ENCODE assay signal across 8 mouse cellular contexts in genomic region chr8:57328161-57328920, GRCm38 (mm10). TPM values are rescaled to one million over a fixed set of nuclear protein-coding genes. Genes with fewer than 3 reads are reported as not detected.
DNase-seq lines count a peak whose midpoint lies in the region; ATAC-seq and TF ChIP-seq lines count a peak whose summit lies in the region.

No protein-coding gene starts in this region.

- WGBS in kidney, embryonic 16.5 days, result under 1% methylated on average over 42 of the region's 42 CpGs
- 4% methylated on average over 42 of the region's 42 CpGs for WGBS in kidney, adult 2 months
- WGBS in forebrain, postnatal 0 days, result under 1% methylated on average over 42 of the region's 42 CpGs
- WGBS in hindbrain, embryonic 10.5 days, result under 1% methylated on average over 42 of the region's 42 CpGs
- under 1% methylated on average over 42 of the region's 42 CpGs for WGBS in liver, embryonic 16.5 days (ENCODE audit: insufficient replicate concordance)

- peak; percentile 72 for ATAC-seq in kidney, embryonic 16.5 days (ENCODE audit: low FRiP score, low TSS enrichment)
- ATAC-seq in forebrain, postnatal 0 days, result peak; percentile 67
- peak; percentile 47; the same call in 1 of the 2 replicates for ATAC-seq in liver, embryonic 16.5 days (ENCODE audit: low read depth)

- no peaks in the 10 kb centered on the region; the same call in 1 of the 2 replicates for H3K4me1 ChIP-seq in kidney, embryonic 16.5 days (ENCODE audit: insufficient read depth, low read length)
- H3K4me1 ChIP-seq in kidney, adult 2 months (ENCODE audit: control insufficient read depth, insufficient read depth, low read length), result no peaks in the 10 kb centered on the region
- no peaks in the 10 kb centered on the region for H3K4me1 ChIP-seq in forebrain, postnatal 0 days (ENCODE audit: insufficient read depth)
- H3K4me1 ChIP-seq in hindbrain, embryonic 10.5 days (replicated peaks), result peaks cover 16% of the 10 kb centered on the region
- H3K4me1 ChIP-seq in liver, embryonic 16.5 days (ENCODE audit: control insufficient read depth, low read depth, low read length), result no peaks in the 10 kb centered on the region

- peak overlapping the region; percentile 22 for H3K4me2 ChIP-seq in kidney, embryonic 16.5 days (replicated peaks; ENCODE audit: low read depth, low read length)
- peak overlapping the region; percentile 13; the same call in 1 of the 2 replicates for H3K4me2 ChIP-seq in forebrain, postnatal 0 days (ENCODE audit: low read depth)
- H3K4me2 ChIP-seq in liver, embryonic 16.5 days (ENCODE audit: low read depth, low read length), result peak overlapping the region; percentile 39

- TF ChIP-seq CTCF in kidney, adult 2 months (conservative IDR thresholded peaks at IDR 0.05; ENCODE audit: insufficient read depth, insufficient read length, low read depth, low read length), result no peak
- TF ChIP-seq CTCF in forebrain, postnatal 0 days (IDR thresholded peaks at IDR 0.05; ENCODE audit: low read depth), result no peak

- H3K27ac ChIP-seq in kidney, embryonic 16.5 days (ENCODE audit: low read length), result no peak overlapping the region
- H3K27ac ChIP-seq in kidney, adult 2 months (ENCODE audit: insufficient read depth, low read depth, low read length), result no peak overlapping the region
- H3K27ac ChIP-seq in forebrain, postnatal 0 days (ENCODE audit: low read depth, low read length), result no peak overlapping the region
- H3K27ac ChIP-seq in hindbrain, embryonic 10.5 days, result no peak overlapping the region
- no peak overlapping the region for H3K27ac ChIP-seq in liver, embryonic 16.5 days (ENCODE audit: low read length)

- no peak for TF ChIP-seq POLR2A in kidney, adult 2 months (IDR thresholded peaks at IDR 0.05; ENCODE audit: low read depth, low read length)

- H3K9me3 ChIP-seq in kidney, embryonic 16.5 days (ENCODE audit: low read length), result no peaks in the 10 kb centered on the region
- 0 out of 2 replicates have a peak, but pooled peaks cover 5% of the 10 kb centered on the region for H3K9me3 ChIP-seq in forebrain, postnatal 0 days (ENCODE audit: low read length)
- H3K9me3 ChIP-seq in hindbrain, embryonic 10.5 days, result no peaks in the 10 kb centered on the region
- no peaks in the 10 kb centered on the region for H3K9me3 ChIP-seq in liver, embryonic 16.5 days (replicated peaks; ENCODE audit: control insufficient read depth, low read length)

- H3K9ac ChIP-seq in kidney, embryonic 16.5 days (replicated peaks; ENCODE audit: low read length), result no peak overlapping the region
- no peak overlapping the region for H3K9ac ChIP-seq in forebrain, postnatal 0 days
- no peak overlapping the region for H3K9ac ChIP-seq in liver, embryonic 16.5 days (ENCODE audit: low read depth, low read length)

- H3K27me3 ChIP-seq in kidney, embryonic 16.5 days (ENCODE audit: insufficient read depth, low read length), result peaks cover 98% of the 10 kb centered on the region
- peaks cover 12% of the 10 kb centered on the region for H3K27me3 ChIP-seq in kidney, adult 2 months (replicated peaks; ENCODE audit: control insufficient read depth, insufficient read depth, low read length)
- peaks cover 87% of the 10 kb centered on the region for H3K27me3 ChIP-seq in forebrain, postnatal 0 days (ENCODE audit: insufficient read depth, low read length)
- H3K27me3 ChIP-seq in hindbrain, embryonic 10.5 days (ENCODE audit: insufficient read depth, poor library complexity, severe bottlenecking), result peaks cover 100% of the 10 kb centered on the region
- peaks cover 94% of the 10 kb centered on the region for H3K27me3 ChIP-seq in liver, embryonic 16.5 days (ENCODE audit: control insufficient read depth, insufficient read depth, low read depth, low read length)

- no peak for DNase-seq in kidney, adult 2 months
- no peak for DNase-seq in forebrain, postnatal 0 days
- peak; percentile 78 for DNase-seq in hindbrain, embryonic 10.5 days (ENCODE audit: low spot score)
- DNase-seq in retina, postnatal 1 day, result peak; percentile 84
- no peak for DNase-seq in right cerebral cortex, postnatal 25 days
- no peak for DNase-seq in testis, postnatal 14 days (ENCODE audit: low spot score)

- H3K36me3 ChIP-seq in kidney, embryonic 16.5 days (ENCODE audit: insufficient read depth, low read length), result no peaks in the 10 kb centered on the region
- H3K36me3 ChIP-seq in kidney, adult 2 months (ENCODE audit: control insufficient read depth, insufficient read depth, low read length), result no peaks in the 10 kb centered on the region
- H3K36me3 ChIP-seq in forebrain, postnatal 0 days (ENCODE audit: insufficient read depth), result no peaks in the 10 kb centered on the region
- H3K36me3 ChIP-seq in hindbrain, embryonic 10.5 days, result no peaks in the 10 kb centered on the region
- no peaks in the 10 kb centered on the region for H3K36me3 ChIP-seq in liver, embryonic 16.5 days (ENCODE audit: control insufficient read depth, insufficient read depth)

- peak overlapping the region; percentile 12 for H3K4me3 ChIP-seq in kidney, embryonic 16.5 days (ENCODE audit: low read length)
- H3K4me3 ChIP-seq in kidney, adult 2 months (ENCODE audit: insufficient read depth, low read depth, low read length), result no peak overlapping the region
- H3K4me3 ChIP-seq in forebrain, postnatal 0 days (ENCODE audit: low read depth, low read length), result 0 out of 2 replicates have a peak overlapping the region, but pooled peaks have one; percentile 9
- peak overlapping the region; percentile 37 for H3K4me3 ChIP-seq in hindbrain, embryonic 10.5 days
- peak overlapping the region; percentile 28 for H3K4me3 ChIP-seq in liver, embryonic 16.5 days (ENCODE audit: low read depth, low read length)

RNA-seq across cellular contexts. Expression of gene Hand2, which starts 7.6 kb away (rescaled TPM):
- 0.25 and 0.62 TPM in 2 replicates for polyA plus RNA-seq in kidney, embryonic 16.5 days (2015; fragmentation: Nextera tagmentation; extraction: Ambion mirVana)
- 0.23 and 0.33 TPM in 2 replicates for polyA plus RNA-seq in kidney, adult 2 months (2012; rRNA removed)
- not detected in 2 replicates for total RNA-seq in forebrain, postnatal 0 days (2014; rRNA removed)
- polyA plus RNA-seq in forebrain, postnatal 0 days (2015; fragmentation: Nextera tagmentation; extraction: Ambion mirVana), result not detected in 2 replicates
- polyA plus RNA-seq in hindbrain, embryonic 10.5 days (2016; fragmentation: Nextera tagmentation; extraction: Ambion mirVana), result 0.20 TPM in 1 of 2 replicates, not detected in the other
- polyA plus RNA-seq in liver, embryonic 16.5 days (2015; fragmentation: Nextera tagmentation; extraction: Ambion mirVana), result 0.42 and 0.58 TPM in 2 replicates

Comparison
In these comparisons a context has a peak if more than half of its experiments do, and no peak if none do; other contexts are left out.
1. DNase-seq: peak in hindbrain, embryonic 10.5 days (single experiment) and retina, postnatal 1 day (single experiment); none in kidney, adult 2 months (single experiment), forebrain, postnatal 0 days (single experiment), right cerebral cortex, postnatal 25 days (single experiment) and testis, postnatal 14 days (single experiment).
2. Peak in every context shown above with its lines, with median percentiles within 50 percentile points of each other: ATAC-seq and H3K4me2 ChIP-seq.